Mouse (Mus musculus) E14TG2a.4 (cell line): Measurements from ENCODE around the gene Rapgef1.

ENCODE experiments used
- CTCF ChIP-seq: conservative IDR thresholded peaks from 2 replicates; pipeline ENCODE4 v1.5.1; 2014; ENCODE audit warnings: low read length
- NANOG ChIP-seq: IDR thresholded peaks from 2 replicates; pipeline ENCODE4 v1.6.1; 2014; ENCODE audit warnings: borderline replicate concordance, low read length, mixed read lengths
- POU5F1 ChIP-seq: IDR thresholded peaks from 2 replicates; pipeline ENCODE4 v1.6.1; 2014; ENCODE audit warnings: low read length, borderline replicate concordance

GRCm38 (mm10) chr2:29656095-29656494 is 36.6 kb downstream of the Rapgef1 start:
- TF ChIP-seq CTCF = no peak
- TF ChIP-seq POU5F1 = no peak
- TF ChIP-seq NANOG = no peak
